Mouse (Mus musculus) heart, postnatal 0 days (tissue): ENCODE data around the gene Rdm1.

Experiments
- CTCF ChIP-seq: IDR thresholded peaks from 2 replicates; pipeline ENCODE4 v1.5.1; 2016; ENCODE audit warnings: antibody characterized with exemption, control low read depth, low read depth
- EP300 ChIP-seq: IDR thresholded peaks from 2 replicates; pipeline ENCODE4 v1.6.1; 2016; ENCODE audit warnings: antibody characterized with exemption, low read depth

DNA sequence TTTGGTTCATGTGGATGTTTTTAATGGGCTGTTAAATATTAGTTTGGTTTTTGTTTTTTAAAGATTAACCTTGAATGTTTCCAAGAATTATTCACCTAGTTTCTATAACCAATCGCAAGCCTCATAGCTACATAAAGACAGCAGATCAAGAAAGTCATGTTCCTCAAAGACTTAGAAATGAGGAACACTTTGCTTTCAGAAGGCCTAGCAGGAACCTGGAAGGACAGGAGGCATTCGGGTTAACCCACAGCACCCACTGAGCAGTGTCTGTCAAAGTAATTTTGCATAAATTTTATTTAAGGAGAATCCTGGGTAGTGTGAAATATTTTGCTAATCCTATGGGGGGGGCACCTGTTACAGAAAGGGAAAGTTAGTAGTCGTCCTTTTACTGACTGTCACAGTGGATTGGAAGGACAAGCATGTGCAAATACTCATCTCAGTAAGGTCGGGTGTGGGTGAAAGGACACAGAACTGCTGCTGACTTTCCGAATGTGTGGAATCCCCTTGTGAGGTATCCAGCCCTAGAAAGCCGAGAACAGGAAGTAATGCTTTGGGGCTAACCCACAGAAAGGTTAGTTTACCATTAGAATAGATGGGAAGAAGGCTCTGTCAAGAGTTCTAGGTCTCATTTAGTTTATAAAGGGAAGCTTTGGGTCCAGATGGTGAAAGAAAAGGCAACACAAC is 45.8 kb upstream of the Rdm1 start:
- TF ChIP-seq CTCF = no peak
- TF ChIP-seq EP300 = no peak
